Mouse (Mus musculus) mouse embryonic stem cell (cell line): Measurements from ENCODE around the gene Dmbx1.

Source experiments
- in situ Hi-C, 2 experiments: fragments of 300-500 bp; cut with MboI; formaldehyde crosslinking; loops; 1 replicate in 1 of 2; 3 replicates in 1 of 2; pipeline ENCODE4 v1.14.3; 2019 to 2020; ENCODE audit warnings: low sequenced_read_pairs in 2 of 2, low pct_unique_long_range_greater_than_20kb in 1 of 2, mixed read lengths in 1 of 2; ENCODE audit not compliant: unreplicated experiment in 1 of 2

Dmbx1 gene

DNA sequence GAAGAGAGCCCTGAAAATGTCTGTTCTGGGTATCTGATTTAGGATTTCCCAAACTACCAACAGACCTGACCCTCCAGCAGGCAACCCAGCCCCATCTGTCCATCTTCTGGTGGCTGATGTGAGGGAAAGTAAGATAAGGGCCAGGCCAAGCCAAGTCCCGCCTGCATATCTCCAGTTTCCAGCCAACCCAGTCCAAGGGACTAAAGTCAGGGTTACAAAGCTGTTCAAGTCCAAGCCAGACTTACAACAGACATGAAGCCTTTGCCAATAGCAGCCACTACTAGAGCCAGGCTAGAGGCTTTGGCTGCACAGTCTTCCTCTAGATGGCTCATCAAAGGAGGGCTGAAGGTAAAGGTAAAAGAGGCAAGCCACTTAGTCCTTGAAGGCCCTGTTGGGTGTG is 31.7 kb downstream of the Dmbx1 start:
- in situ Hi-C loops, result no loop called here

DNA sequence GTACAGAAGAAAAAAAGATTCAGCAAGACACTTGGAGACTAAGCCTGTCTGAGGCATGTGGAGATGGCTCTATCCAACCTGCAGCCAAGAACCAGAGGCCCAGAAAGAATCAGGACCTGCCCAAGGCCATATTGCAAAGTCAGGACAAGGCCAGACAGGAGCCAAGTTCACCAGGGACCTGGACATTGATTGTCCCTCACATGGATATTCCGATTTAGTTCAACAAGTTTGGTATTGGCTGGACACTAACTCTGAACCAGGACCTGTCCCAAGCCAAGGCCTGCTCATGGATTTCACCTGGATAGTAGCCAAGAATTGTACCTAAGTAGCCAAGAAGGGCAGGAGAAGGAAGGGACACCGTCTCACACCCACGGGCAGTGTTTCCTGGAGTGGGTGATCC is 32.9 kb downstream of the Dmbx1 start:
- in situ Hi-C loops, result no loop called here

DNA sequence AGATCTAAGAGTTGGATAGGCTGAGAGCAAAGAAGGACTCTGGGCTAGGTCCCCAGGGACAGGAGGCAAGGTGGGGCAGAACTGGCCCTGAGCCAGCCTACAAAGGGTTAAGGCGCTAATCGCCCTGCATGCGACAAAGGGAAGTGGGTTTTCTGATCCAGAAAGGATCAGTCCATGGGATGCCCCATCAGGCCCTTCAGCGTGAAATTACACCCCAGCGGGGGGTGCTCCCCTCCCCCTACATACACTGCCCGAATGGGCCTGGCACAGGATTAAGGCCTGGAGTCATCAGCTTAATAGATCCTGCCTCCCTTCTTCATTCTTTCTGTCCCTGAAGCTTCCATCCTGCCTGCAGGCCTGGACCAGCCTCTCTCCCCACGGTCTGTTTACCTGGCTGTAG is 34.0 kb downstream of the Dmbx1 start:
- in situ Hi-C loops, result no loop called here

DNA sequence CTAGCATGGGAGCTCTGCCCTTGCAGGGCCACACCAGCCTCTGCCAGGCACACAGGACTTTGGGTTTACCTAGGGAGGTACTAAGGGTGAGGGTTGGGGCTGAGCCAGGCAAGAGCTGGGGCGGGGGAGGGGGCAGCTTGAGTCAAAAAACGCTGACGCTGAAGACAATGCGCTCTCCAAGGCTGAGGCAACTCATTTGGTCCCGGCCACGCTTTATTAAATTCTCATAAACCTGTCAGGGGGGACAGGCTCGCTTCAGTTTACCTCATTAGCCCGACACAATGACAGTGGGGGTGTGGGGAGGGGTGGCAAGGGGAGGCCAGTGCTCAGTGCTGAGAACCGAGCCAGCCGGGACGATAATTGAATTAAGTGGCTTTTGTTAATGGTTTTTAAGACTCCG is 35.4 kb downstream of the Dmbx1 start:
- in situ Hi-C loops, result no loop called here

DNA sequence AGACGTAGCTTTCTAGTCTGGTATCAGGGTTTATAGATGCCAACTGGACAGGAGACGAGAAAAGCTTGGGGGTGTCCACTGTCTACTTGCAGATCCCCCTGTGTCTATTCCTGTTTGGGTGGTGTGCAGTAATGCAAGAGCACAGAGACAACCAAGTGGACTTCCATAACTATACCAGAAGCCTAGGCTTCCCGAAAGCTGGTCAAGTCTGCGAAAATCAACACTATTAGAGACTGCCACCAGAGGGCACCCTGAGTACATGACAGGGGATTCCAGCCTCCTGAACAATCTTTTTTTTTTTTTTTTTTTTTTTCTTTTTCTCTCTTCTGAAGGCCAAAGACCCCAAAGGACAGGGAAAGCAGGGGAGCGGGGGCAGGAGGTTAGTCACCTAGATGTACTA is 36.9 kb downstream of the Dmbx1 start:
- in situ Hi-C loops, result no loop called here

DNA sequence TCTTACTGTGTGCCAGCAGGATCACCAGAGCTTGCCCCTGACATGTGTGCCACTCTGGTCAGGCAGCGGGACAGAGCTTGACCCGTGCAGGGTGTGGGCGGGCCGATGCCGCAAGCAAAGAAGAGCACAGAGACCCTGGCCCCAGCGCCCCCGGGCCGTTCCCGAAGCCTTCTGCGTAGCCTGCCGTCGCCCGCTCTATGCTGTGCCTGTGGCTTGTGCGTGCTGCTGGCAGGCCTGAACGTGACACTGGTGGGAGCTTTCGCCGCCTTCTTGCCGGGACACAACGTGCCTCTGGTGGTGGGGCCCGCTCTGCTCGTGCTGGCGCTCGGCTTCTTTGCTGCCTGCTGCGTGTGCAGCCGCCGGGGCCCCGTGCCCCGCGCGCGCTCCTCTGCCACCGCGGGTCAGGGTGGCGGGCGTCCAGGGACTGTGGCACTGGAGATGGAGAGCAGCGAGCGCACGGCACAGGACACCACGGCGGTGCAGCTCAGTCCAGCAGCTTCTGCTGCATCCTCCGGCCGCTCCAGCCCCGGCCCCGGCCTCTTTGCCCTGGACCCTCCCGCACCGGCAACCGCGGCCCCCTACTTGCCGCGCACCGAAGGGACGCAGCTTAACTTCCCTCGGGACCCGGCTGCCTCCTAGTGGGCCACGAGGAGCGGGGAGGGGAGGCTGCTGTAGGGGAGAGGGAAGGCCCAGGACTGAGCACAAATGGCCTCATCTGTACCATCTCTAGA is 41.7 kb downstream of the Dmbx1 start:
- in situ Hi-C loops, result loop anchor here in 1 of 2 experiments (5.0 to 10.0 kb wide), 2 partner anchors 84 to 163 kb away; partner anchors contain the start of gene Efcab14

DNA sequence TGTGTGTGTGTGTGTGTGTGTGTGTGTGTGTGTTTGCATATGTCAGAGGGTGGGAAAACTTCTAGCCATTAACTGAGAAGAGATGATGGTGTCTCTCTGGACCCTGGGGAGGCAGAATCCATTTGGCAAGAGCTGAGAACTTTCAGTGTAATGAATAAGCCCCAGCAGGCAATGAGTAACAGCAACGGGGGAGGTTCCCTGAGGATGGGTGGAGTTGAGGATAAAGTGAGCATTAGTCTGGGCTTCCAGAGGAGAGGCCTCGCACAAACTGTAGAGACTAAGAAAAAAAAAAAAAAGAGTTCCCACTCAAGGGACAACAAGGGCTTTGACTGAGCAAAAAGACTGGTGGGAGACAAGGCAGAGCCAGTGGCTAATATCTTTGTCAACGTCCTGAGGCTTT is 45.4 kb downstream of the Dmbx1 start:
- in situ Hi-C loops, result loop anchor here in 1 of 2 experiments (10.0 kb wide), 1 partner anchor 159 kb away; the partner anchor contains the start of gene Efcab14

DNA sequence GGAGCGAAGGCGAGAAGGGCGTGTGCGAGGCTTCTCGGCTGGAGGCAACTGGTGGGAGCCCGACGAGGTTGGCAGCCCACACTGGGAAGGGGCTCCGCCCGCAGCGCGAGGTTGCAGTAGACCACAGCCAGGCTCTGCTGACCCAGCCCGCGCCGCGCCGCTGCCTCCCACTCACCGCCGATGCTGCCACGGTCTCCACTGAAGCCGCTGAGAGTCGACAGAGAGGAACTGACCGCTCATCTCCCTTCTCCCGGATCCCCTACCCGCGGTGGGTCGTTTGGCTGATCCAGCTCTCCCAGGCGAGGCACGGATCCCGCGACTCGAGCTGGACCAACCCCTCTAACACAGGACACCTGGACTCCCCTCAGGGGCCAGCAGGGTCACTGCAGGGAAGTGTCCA is 49.2 kb downstream of the Dmbx1 start, which contains the start of gene 6430628N08Rik:
6430628N08Rik (plus strand) TSS at position 113 of the 400 bp plus-strand sequence.
- in situ Hi-C loops, result loop anchor here in 1 of 2 experiments (10.0 kb wide), 1 partner anchor 156 kb away; the partner anchor contains the start of gene Efcab14

DNA sequence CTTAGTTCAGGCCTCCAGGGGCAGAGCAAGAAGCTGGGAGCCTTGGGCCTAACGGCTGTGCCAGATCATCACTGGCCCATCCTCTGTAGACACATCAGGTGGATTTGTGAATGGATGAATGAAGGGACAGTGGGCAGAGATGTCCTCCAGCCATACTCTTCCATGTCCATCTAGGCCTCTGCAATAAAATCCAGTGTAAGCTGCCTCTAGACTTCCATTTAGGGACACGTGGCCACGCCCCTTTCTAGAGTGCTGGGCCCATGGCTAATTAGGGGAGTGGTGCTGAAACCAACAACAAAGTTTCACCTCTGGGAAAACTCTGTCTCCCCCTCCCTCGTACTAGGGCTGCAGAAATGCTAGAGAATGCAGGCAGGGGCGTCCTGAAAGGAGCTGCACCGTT is 49.7 kb downstream of the Dmbx1 start:
- in situ Hi-C loops, result loop anchor here in 1 of 2 experiments (10.0 kb wide), 1 partner anchor 155 kb away; the partner anchor contains the start of gene Efcab14

DNA sequence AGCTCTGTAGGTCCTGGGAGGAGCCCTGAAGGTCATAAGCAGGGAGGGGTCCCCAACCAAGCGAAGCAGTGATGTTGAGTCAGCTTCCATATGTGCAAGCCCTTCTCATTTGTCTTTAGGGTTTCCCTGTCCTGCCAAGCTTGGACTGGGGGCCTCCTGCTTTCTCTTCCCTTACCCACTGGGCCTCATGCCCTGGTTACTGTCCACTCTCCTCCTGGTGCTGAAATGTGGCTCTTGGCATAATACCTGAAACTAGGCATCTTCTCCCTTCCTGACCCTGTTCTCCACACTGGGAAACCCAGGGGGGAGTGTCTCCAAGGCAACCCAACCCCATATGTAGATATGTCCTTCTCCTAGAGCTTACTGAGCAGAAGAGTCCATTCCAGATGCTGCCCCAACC is 52.9 kb downstream of the Dmbx1 start:
- in situ Hi-C loops, result no loop called here

DNA sequence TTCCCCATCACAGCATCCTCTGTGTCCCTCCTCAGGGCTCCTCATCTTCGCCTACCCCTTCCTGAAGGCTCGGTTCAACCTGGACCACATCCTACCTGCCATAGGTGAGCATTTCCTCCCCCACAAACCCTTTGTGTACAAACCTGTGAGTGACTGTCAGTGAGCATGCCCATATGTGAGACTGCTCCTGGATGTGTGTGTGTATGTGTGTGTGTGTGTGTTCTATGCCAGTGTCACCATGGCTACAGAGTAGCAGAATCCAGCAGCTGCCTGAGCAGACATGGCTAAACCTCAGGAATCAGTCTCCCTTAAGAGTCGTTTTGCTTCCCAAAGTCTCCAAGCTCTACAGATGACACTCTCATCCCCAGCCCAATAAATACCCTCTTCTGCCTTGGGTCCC is 53.9 kb downstream of the Dmbx1 start:
- in situ Hi-C loops, result no loop called here

DNA sequence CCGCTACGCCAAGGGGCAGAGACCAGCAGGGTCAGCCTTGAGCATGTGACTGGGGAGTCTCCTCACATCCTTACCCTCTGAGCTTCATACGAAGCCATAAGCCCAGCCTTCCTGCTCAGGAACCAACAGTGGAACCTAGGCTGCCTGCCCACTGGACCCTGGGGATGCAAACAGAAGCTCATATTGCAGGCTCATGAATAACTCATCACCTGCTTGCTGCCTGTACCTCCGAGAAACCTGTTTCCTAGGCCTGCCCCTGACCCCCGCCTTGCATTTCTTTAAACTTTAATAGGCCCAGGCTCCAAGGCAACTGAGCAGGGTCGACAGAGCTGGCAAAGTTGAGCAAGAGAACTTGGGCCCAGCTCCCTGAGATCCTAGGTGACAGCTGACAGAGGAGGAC is 55.7 kb downstream of the Dmbx1 start, which contains the start of gene Kncn:
Kncn (plus strand) TSS at position 379 of the 400 bp plus-strand sequence.
- in situ Hi-C loops, result no loop called here

DNA sequence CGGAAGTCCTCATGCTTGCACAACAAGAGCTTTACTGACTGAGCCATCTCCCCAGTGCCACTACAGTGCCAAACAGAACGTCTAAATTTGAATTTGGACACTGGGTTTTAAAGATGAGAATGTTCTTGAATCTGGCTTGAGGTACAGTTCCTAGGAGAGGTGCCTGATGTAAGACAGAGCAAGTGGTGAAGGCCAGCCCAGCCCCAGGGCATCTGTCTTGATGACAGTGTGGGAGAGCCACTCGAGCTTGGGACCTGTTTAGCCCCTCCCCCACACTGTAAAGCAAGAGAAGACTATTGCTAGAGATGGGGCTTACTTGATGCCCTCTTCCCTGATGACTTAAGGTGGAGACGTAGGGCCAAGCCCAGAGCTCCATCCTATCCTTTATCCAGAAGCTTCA is 57.5 kb downstream of the Dmbx1 start:
- in situ Hi-C loops, result no loop called here

DNA sequence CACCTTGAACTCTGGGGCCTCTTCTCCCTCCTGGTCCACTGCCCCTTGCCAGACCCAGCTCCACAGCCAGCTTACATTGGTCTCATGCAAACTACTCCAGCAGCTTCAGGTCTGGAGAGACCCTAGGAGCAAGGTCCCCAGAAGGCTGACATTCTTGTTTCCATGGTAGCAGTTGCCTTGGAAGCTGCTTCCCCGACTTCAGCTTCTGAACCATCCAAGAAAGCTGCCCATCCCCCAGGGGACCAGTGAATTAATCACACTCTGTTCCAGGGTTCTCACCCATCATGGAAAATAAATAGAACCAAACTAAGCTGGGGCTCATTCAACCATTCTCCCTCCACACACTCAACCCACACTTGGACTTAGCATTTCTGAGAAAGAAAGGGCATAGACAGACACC is 58.5 kb downstream of the Dmbx1 start:
- in situ Hi-C loops, result no loop called here

DNA sequence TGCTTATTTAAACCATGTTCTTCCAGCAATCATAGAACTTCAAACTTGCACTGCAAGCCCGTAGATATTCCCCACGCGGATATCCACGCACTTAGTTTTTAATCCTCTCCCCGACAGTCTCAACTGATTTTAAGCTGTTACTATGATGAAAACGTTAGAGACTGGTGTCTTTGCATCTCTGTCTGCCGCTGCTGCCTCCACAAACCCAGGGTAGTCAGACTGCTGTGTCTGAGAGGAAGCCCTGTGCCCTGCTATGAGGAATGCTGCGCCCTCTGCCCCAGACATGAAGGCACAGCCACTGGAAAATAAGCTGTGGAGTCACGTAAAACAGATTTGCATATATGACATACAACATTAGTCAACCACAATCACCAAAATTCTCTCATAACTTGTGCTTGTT is 60.9 kb downstream of the Dmbx1 start:
- in situ Hi-C loops, result no loop called here

DNA sequence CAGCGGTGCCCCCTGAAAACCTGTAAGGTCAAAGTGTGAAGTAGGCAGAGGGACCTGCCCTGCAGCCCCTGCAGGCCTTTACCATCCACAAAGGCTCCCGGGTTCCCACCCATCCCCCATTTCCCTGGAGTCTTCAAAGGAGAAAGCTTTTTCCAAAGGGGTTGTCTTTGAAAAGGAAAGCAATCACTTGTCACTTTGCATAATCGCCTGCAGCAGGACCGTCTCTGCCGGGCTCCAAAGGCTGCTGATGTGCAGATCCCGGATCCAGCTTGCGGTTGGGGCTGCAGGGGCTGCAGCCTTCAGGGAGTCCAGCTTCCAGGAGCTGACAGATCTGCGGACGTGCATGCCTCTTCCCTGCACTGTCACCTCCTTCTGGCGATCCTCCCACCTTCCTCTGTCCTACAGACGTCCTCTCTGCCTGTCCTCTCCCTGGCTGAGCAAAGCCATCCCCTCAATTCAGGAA is 61.5 kb downstream of the Dmbx1 start:
- in situ Hi-C loops, result no loop called here

DNA sequence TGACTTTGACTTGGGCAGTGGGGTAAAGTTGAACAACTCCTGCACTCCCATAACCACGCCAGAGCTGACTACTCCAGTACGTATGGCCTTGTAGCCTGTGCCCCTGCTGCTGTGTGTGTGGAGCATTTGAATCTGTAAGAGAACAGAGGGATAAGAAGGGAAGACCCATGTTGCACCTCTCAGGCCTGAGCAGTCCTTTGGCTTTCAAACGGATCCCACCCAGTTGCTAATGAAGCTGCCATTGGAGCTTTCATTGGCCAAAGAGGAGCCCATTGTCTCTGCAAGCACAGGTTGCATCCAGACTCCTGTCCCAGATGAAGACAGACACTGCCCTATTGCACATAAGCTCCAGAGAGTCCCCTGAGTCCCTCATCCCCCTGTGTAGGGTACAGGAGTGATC is 66.5 kb downstream of the Dmbx1 start:
- in situ Hi-C loops, result no loop called here

DNA sequence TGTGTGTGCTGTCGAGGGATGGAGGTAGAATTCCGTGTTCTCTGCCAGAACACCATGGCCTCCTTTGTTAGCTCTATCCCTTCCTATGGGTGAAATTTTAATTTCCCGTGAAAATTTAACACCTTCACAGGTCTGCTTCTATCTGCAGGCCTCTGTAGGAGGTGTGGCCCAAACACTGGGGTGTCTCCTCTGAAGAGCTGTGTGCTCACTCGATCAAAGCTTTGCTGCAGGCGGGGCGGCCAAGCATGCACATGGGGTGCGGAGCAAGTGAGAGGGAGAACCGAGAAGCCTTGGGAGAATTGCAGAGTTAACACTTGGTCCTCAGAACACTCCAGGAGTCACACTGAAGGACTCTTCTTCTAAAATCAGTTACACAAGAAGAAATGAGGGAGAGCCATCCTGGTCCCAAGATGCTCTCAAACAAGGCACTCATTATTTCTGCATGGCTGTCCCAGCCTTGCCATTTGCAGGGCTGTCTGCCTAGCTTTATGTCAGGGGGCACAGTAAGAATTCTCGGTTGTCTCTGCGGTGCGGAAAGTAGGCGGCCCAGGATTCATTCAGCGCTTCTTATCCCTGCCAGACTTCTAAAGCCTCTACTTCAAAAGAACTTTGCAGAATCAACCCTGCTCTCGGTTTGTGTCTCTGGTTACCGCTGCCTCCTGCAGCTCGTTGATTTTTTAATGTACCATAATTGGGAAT is 70.1 kb downstream of the Dmbx1 start:
- in situ Hi-C loops, result no loop called here
